Mouse (Mus musculus) brain, embryonic 14.5 days (tissue): ENCODE results near the gene Carmil1.

Source experiments
- CTCF ChIP-seq: fragments of 200-500 bp; IDR thresholded peaks from 2 replicates; pipeline ENCODE4 v1.5.1; 2012; ENCODE audit warnings: inconsistent platforms, mild to moderate bottlenecking, moderate library complexity, borderline replicate concordance; ENCODE audit not compliant: insufficient read depth, insufficient read length; ENCODE audit errors: extremely low read depth
- POLR2A ChIP-seq: fragments of 200-500 bp; IDR thresholded peaks from 2 replicates; pipeline ENCODE4 v1.6.1; 2012; ENCODE audit warnings: mild to moderate bottlenecking, inconsistent platforms, borderline replicate concordance; ENCODE audit not compliant: poor library complexity, insufficient read depth, insufficient read length, severe bottlenecking; ENCODE audit errors: extremely low read depth

DNA sequence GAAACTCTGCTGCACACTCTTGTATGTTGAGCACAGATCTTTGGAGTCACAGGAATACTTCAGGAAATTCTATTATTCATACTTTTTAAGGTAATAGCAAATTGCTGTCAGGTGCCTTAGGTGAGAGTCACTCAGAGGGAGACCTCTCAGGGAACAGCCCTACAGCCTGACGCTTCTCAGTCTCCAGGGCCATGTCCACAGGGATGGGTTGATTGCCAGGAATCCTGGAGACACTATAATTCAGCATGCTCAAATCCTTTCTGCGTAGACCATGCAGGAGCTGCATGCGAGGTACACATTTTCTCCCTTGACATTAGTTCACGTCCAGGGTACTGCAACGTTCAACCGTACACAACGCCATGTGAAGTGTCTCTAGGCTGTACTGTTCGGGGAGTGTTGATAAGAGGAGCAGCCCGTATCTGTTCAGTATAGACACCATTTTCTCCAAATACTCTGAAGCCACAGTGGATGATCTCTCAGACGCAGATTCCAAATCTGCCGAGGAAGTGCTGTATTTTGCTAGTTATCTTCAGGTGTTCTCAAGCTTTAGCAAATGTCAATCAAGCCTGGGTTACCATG is 180.0 kb downstream of the Carmil1 start:
- TF ChIP-seq POLR2A, result no peak
- TF ChIP-seq CTCF, result no peak
